ENCODE assay signal across 7 mouse cellular contexts in genomic region chr15:85505118-85505925, GRCm38 (mm10). TPM values are rescaled to one million over a fixed set of nuclear protein-coding genes. Genes with fewer than 3 reads are reported as not detected.
DNase-seq lines count a peak whose midpoint lies in the region; ATAC-seq lines count a peak whose summit lies in the region.

No protein-coding gene starts in this region.

- H3K4me3 ChIP-seq in embryonic facial prominence, embryonic 10.5 days: no peak overlapping the region
- no peak overlapping the region for H3K4me3 ChIP-seq in heart, embryonic 11.5 days (ENCODE audit: low read depth, low read length)
- H3K4me3 ChIP-seq in intestine, embryonic 15.5 days (replicated peaks): no peak overlapping the region

- H3K27me3 ChIP-seq in embryonic facial prominence, embryonic 10.5 days (replicated peaks; ENCODE audit: low read depth, poor library complexity, severe bottlenecking): no peaks in the 10 kb centered on the region
- no peaks in the 10 kb centered on the region for H3K27me3 ChIP-seq in heart, embryonic 11.5 days (ENCODE audit: control insufficient read depth, insufficient read depth, low read length)
- H3K27me3 ChIP-seq in intestine, embryonic 15.5 days (replicated peaks): no peaks in the 10 kb centered on the region

- no peaks in the 10 kb centered on the region for H3K36me3 ChIP-seq in embryonic facial prominence, embryonic 10.5 days (replicated peaks)
- H3K36me3 ChIP-seq in heart, embryonic 11.5 days (ENCODE audit: control insufficient read depth, insufficient read depth, low read length): no peaks in the 10 kb centered on the region
- H3K36me3 ChIP-seq in intestine, embryonic 15.5 days: no peaks in the 10 kb centered on the region

- 74% methylated on average over 14 of the region's 14 CpGs for WGBS in embryonic facial prominence, embryonic 10.5 days
- WGBS in heart, embryonic 11.5 days (ENCODE audit: insufficient replicate concordance): 53% methylated on average over 14 of the region's 14 CpGs
- 57% methylated on average over 14 of the region's 14 CpGs for WGBS in intestine, embryonic 15.5 days

- peak overlapping the region; percentile 55 for H3K27ac ChIP-seq in embryonic facial prominence, embryonic 10.5 days (replicated peaks)
- no peak overlapping the region for H3K27ac ChIP-seq in heart, embryonic 11.5 days (ENCODE audit: low read depth, low read length)
- no peak overlapping the region for H3K27ac ChIP-seq in intestine, embryonic 15.5 days

- no peaks in the 10 kb centered on the region for H3K9me3 ChIP-seq in embryonic facial prominence, embryonic 10.5 days
- H3K9me3 ChIP-seq in heart, embryonic 11.5 days (replicated peaks; ENCODE audit: control insufficient read depth, low read length): no peaks in the 10 kb centered on the region
- H3K9me3 ChIP-seq in intestine, embryonic 15.5 days: no peaks in the 10 kb centered on the region

- H3K4me1 ChIP-seq in embryonic facial prominence, embryonic 10.5 days: peaks cover 37% of the 10 kb centered on the region
- no peaks in the 10 kb centered on the region for H3K4me1 ChIP-seq in heart, embryonic 11.5 days (ENCODE audit: control insufficient read depth, insufficient read depth, low read length)
- no peaks in the 10 kb centered on the region for H3K4me1 ChIP-seq in intestine, embryonic 15.5 days (replicated peaks)

- no peak overlapping the region for H3K4me2 ChIP-seq in heart, embryonic 11.5 days
- H3K4me2 ChIP-seq in intestine, embryonic 15.5 days (replicated peaks): no peak overlapping the region

- 0 out of 2 replicates have a peak, but pooled peaks have one; percentile 37 for ATAC-seq in heart, embryonic 11.5 days (replicated peaks; ENCODE audit: insufficient number of reproducible peaks, low FRiP score, low TSS enrichment)
- no peak for ATAC-seq in intestine, embryonic 15.5 days
- no peak for ATAC-seq in CD4-positive, CD25-positive, alpha-beta regulatory T cell, adult 4 months

- no peak overlapping the region for H3K9ac ChIP-seq in heart, embryonic 11.5 days (ENCODE audit: low read depth, low read length)
- H3K9ac ChIP-seq in intestine, embryonic 15.5 days: no peak overlapping the region

- DNase-seq in kidney, postnatal 4 days: peak; percentile 38 to 60
- DNase-seq in kidney, adult 9 months: no peak
- no peak for DNase-seq in embryonic facial prominence, embryonic 10.5 days (ENCODE audit: low spot score)
- peak; percentile 62 for DNase-seq in lung, postnatal 14 days

RNA-seq across cellular contexts. Expression of gene 7530416G11Rik, which starts 2.3 kb away (rescaled TPM):
- not detected in 2 replicates for polyA plus RNA-seq in embryonic facial prominence, embryonic 10.5 days (2016; fragmentation: Nextera tagmentation; extraction: Ambion mirVana)
- polyA plus RNA-seq in heart, embryonic 11.5 days (2014; fragmentation: Nextera tagmentation; extraction: Ambion mirVana): not detected in 2 replicates
- polyA plus RNA-seq in intestine, embryonic 15.5 days (2015; fragmentation: Nextera tagmentation; extraction: Ambion mirVana): not detected in 2 replicates
- not detected for polyA plus RNA-seq in CD4-positive, CD25-positive, alpha-beta regulatory T cell, adult 4 months (2017; shearing (Covaris generic))

Comparison
In these comparisons a context has a peak if more than half of its experiments do, and no peak if none do; other contexts are left out.
1. DNase-seq: peak in kidney, postnatal 4 days (2 of 2) and lung, postnatal 14 days (single experiment); none in kidney, adult 9 months (single experiment) and embryonic facial prominence, embryonic 10.5 days (single experiment).